Mouse (Mus musculus) ovary, postnatal 14 days (tissue): ENCODE results near the gene Nampt.

Experiments
- DNase-seq: peaks from one replicate; pipeline ENCODE4 v3.0.0; 2022; ENCODE audit warnings: low spot score

Gene Nampt

GRCm38 (mm10) chr12:32819416-32819815 lies at the start of gene Nampt:
Gene Nampt, plus strand, starts transcription at chr12:32819545.
- DNase-seq = no peak

- DNase-seq = no peak
Measured at GRCm38 (mm10) chr12:32770766-32771165, 48.6 kb upstream of the Nampt start.

- no peak for DNase-seq
Measured at GRCm38 (mm10) chr12:32774592-32774991, 44.8 kb upstream of the Nampt start.

DNA sequence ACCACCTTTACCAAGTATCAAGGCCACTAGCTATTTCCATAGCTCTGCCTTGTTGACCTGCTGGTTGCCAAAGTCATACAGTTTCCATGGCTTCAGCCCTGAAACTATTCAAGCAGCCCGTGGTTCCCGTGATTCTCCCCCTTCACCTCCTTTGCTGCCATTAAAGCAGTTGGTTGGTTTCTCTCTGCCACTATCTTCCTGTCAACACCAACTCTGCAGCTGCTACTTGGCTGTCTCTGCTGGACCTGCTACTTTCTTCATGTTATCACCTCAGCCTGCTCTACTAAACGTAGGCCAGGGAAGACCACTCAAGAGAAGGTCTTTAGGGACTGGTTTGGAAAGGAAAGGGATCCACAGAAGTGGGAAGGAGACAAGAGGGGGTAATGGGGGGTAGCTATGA lies 30.3 kb upstream of the Nampt start:
- DNase-seq = no peak

GRCm38 (mm10) chr12:32795765-32796471 lies 23.4 kb upstream of the Nampt start:
- DNase-seq = no peak

GRCm38 (mm10) chr12:32797438-32797837 lies 21.9 kb upstream of the Nampt start:
- no peak for DNase-seq

DNA sequence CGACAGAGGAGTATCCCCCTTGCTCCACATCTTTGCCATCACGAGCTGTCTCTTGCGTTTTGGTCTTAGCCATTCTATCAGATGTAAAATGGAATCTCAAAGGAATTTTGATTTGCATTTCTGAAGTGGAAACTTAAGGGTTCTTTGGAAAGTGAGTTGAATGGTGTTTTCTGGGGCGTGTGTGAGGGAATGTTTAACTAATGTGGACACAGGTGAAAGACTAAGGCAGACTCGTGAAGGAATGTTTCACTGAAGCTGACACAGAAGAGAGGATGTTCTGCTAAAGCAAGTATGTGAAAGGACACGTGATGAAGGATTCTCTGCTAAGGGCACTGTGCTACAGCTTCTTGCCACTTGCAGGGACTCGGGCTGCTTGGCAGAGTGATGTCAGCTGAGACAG lies 18.3 kb upstream of the Nampt start:
- no peak for DNase-seq

DNA sequence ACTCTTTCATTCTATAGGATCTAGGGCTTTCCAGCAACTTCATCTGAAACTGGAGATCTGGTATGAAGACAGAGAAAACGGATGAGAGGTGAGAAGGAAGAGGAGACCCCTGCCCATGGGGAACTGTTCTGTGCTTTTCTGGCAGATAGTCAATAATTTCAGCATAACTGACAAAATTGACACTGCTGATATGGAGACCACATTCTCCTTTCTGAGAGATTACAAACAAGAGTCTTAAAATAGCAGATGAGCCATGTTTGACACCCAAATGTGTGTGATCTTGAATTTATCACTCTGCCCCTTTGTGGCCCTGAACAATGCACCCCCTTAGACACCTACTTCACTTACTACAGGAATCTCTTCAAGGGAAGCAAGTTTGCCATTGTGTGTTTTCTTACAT lies 13.8 kb upstream of the Nampt start:
- DNase-seq = no peak

DNA sequence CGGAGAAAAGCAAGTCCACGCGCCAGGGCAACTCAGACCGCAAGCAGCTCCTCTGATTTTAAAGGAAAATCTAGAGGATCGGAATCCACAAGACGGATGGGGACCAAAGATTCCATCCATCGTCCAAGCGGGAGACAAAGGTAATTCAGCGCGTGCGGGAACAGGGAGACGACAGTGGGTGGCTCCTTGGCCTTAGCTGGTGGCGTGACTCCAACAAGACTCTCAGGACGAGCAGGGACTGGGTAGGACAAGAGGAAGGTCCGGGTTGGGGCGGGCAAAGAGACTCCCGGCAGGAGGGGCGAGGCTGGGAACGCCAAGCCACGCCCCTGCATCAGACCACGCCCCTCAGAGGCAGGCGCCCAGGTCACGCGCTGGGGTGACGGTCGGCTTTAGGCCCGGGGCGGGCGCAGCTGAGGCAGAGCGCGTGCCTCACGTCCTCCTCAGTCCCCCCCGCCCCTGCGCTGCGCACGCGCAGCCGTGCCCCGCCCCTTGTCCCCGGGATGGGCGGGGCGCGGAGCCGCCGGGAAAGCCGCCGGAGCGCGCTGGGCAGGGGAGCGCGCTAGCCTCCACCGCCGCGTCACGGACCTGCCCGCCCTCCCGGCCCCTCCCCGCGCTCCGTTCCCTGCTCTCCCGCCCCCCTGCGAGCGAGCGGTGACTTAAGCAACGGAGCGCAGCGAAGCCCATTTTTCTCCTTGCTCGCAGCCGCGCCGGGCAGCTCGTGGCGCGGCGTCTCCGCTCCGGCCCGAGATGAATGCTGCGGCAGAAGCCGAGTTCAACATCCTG lies 669 bp downstream of the Nampt start:
- DNase-seq = peak; percentile 98

- DNase-seq = peak; percentile 56
Measured at GRCm38 (mm10) chr12:32820688-32821503, 1.6 kb downstream of the Nampt start.

GRCm38 (mm10) chr12:32821504-32822011 lies 2.2 kb downstream of the Nampt start:
- DNase-seq = no peak

DNA sequence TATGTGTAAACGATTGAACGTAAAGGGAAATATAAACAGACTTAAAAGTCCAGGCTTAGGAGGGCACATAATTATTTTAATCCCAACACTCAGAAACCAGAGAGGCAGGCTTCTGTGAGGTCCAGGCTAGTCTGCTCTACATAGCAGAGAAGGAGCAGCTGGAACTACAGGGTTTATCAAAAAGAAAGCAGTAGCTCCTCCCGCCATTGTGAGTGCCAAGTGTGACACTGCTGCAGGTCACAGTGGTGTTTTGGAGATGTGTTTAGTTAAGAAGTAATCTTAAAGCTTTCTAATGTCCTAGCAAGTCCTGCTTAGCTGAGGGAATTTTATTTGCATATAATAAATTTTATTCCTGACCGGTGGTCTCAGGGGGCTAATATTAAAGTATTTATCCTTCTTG lies 2.7 kb downstream of the Nampt start:
- no peak for DNase-seq

DNA sequence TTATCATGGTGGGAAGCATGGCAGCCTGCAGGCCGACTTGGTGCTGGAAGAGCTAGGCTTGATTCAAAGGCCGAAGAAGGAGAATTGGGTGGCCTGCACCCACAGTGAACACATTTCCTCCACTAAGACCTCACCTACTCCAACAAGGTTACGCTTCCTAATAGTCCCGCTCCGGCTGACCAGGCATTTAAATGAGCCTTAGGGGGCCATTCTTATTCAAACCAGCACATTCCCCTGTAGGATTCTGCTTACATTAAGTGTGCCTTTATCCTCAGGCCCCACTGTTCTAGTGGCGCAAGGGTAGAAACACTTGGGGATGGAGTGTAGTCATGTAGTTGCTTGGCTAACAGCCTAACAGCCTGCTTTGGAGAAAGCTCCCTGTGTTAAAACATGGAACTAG lies 5.2 kb downstream of the Nampt start:
- no peak for DNase-seq

GRCm38 (mm10) chr12:32826971-32827370 lies 7.6 kb downstream of the Nampt start:
- peak; percentile 38 for DNase-seq

- no peak for DNase-seq
Measured at GRCm38 (mm10) chr12:32828137-32828760, 8.9 kb downstream of the Nampt start.

DNA sequence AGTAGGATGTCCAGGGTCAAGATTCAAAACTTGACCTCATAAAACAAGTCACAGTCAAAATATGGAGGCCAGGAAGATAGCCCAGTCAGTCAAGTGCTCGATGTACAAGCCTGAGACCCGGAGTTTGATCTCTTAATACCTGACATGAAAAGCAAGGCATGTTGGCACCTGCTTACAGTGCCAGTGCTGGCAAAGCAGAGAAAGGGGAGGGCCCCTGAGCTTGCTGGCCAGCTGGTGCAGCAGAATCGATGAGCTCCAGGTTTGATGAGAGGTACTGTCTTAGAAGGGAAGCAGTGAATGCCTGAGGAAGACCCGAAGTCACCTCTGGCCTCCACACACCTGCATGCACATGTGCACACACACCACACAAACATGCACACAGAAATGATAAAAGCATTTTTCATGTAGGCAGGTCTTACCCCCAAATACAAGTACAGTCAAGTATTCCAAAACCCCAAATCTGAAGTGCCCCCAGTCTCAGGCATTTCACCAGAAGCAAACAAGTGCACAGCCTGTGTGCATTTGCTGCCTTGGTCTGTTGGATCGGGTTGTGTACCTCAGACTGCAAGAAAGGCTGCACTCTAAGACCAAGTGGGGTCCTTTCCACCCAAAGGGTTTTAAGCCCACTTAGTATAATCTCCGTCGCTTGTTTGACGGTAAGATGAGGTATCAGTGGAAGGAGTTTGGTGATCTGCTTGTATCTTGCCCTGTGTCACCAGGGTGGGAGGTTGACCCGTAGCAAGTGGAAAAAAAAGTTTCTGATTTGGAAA lies 10.2 kb downstream of the Nampt start:
- DNase-seq = no peak

GRCm38 (mm10) chr12:32832076-32832475 lies 12.7 kb downstream of the Nampt start:
- DNase-seq = no peak

DNA sequence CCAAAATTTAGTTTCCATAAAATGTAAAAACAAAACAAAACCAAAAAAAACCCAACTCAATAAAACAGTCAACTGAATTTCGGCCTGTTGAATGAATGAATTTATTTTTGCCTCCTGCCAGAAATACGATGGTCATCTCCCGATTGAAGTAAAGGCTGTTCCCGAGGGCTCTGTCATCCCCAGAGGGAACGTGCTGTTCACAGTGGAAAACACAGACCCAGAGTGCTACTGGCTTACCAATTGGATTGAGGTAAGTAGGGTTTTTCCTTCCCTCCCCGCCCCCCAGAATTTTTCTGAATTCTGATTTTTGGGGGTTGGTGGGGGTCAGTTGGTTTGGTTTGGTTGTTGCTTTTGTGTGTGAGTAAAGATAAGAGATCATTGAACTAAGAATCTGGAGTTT lies 15.4 kb downstream of the Nampt start:
- no peak for DNase-seq

DNA sequence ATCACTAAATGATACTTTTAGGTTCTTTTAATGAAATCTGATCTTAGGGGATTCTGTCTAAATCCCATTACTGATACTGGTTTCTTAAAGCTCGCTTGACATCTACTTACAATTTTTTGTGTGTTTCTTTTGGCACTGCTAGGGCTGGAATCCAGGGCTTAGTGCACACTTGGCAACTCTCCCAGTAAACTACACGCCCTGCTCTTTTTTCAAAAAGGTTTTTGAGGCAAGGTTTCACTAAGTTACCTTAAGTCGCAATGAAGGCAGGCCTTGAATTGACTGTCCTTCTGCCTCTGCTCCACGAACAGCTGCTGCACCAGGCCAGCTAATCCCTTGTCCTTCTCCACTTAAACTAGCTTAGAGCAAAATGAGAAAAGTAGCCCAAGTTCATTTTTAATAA lies 15.9 kb downstream of the Nampt start:
- DNase-seq = no peak

DNA sequence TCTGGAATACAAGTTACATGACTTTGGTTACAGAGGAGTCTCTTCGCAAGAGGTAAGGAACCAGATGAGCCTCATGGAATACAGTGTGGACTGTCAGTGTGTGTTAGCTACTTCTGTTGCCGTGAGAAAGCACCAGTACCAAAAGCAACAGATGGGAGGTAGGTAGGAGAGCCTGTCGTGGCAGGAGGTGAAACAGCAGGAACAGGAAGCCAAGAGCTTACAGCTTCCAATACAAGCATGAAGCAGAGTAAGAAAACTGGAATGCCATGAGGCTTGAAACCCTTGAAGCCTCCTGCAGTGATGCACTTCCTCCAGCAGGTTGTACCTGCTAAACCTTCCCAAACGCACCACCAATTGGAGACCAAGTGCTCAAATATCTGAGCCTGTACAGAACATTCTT lies 19.1 kb downstream of the Nampt start:
- DNase-seq = no peak

GRCm38 (mm10) chr12:32838954-32839353 lies 19.6 kb downstream of the Nampt start:
- no peak for DNase-seq
